Mouse (Mus musculus): ENCODE data around the gene Kcnn1. TPM values are rescaled to one million over a fixed set of nuclear protein-coding genes. Genes with fewer than 3 reads are reported as not detected.

The Kcnn1 gene
- polyA plus RNA-seq, 1 experiment from 2014 or later = 2.9 TPM

DNA sequence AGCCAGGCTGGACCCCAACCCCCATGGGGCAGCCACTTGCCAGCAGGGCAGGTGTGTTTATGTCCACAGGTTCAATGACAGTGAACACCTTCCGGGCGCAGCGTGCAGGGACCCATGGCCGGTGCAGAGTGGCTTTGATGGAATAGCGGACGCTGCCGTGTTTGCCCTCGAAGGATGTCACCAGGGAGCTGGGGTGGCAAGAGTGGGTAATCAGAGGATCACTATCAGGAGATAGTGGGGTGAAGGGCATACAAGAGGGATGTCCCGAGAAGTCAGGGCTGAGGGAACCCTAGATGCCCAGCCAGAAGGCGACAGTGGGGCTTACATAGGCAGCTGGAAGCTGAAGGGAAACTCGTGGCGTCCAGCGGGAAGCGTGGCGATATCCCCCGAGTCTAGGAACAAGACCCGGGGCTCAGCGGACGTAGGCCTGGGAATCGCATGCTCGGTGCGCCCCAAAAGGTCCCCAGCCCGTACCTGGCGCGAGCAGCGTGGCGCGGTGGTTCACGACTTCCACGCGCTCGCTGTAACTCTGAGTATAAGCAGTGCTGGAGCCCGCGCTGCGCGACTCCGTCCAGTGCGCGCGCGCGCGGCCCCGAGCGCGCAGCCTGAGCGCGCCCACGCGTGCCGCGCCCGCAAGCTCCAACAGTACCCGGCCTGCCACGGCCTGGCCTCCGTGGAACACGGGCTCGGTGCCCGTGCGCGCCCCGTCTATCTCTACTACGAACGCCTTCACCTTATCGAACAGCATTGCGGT lies 24.2 kb downstream of the Kcnn1 start:
- no peak for DNase-seq (ENCODE audit: low spot score)
- 5% methylated on average over 23 of the region's 66 CpGs for WGBS

DNA sequence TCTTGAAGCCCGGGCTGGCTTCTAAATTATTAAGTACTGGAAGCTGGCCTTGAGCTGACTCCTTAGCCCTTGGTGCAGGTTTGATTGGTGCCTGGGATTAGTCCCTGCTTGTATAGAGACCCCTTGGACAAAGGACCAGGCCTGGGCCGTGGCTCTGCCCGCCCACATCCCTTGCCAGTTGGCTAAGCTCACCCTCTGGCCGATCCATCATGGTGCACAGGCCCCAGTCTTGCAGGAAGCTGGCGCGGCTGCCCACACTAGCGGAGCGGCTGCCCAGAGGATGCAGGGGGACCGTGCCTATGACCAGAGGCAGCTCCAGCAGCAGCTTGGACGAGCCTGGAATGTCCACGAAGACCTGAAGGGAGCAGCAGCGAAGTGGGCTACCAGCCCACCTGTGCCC lies 26.4 kb downstream of the Kcnn1 start:
- 0 out of 2 replicates have a peak, but pooled peaks cover 12% of the 10 kb centered on the region for H3K36me3 ChIP-seq (ENCODE audit: control insufficient read depth, insufficient read depth, low read length)
- WGBS = 90% methylated on average over 12 of the region's 12 CpGs
- H3K4me1 ChIP-seq (ENCODE audit: control insufficient read depth, insufficient read depth, low read length) = no peaks in the 10 kb centered on the region
- H3K9me3 ChIP-seq (ENCODE audit: control insufficient read depth, low read length) = no peaks in the 10 kb centered on the region
- no peak overlapping the region for H3K27ac ChIP-seq (replicated peaks; ENCODE audit: low read depth, low read length)
- H3K9ac ChIP-seq (ENCODE audit: low read depth, low read length) = no peak overlapping the region
- H3K4me3 ChIP-seq (ENCODE audit: low read depth, low read length) = no peak overlapping the region
- no peak for DNase-seq (ENCODE audit: low spot score)
- H3K27me3 ChIP-seq (replicated peaks; ENCODE audit: control insufficient read depth, insufficient read depth, low read length) = no peaks in the 10 kb centered on the region
- H3K4me2 ChIP-seq (ENCODE audit: low read depth, low read length) = no peak overlapping the region
- no peak for ATAC-seq (ENCODE audit: low read depth)

More for the DNA sequence above, 24.2 kb downstream of the Kcnn1 start:
- Histone ChIP-seq H3K27me3 (replicated peaks; ENCODE audit: control insufficient read depth, insufficient read depth, low read length) (no peaks in the 10 kb centered on the region), H3K9ac (ENCODE audit: low read depth, low read length) (peak overlapping the region; percentile 82), H3K4me3 (ENCODE audit: low read depth, low read length) (peak overlapping the region; percentile 64), H3K9me3 (ENCODE audit: control insufficient read depth, low read length) (no peaks in the 10 kb centered on the region), H3K4me1 (ENCODE audit: control insufficient read depth, insufficient read depth, low read length) (no peaks in the 10 kb centered on the region), H3K4me2 (ENCODE audit: low read depth, low read length) (peak overlapping the region; percentile 83), H3K36me3 (ENCODE audit: control insufficient read depth, insufficient read depth, low read length) (0 out of 2 replicates have a peak, but pooled peaks cover 12% of the 10 kb centered on the region), H3K27ac (replicated peaks; ENCODE audit: low read depth, low read length) (peak overlapping the region; percentile 71)
- peak; percentile 24 for ATAC-seq (ENCODE audit: low read depth)

DNA sequence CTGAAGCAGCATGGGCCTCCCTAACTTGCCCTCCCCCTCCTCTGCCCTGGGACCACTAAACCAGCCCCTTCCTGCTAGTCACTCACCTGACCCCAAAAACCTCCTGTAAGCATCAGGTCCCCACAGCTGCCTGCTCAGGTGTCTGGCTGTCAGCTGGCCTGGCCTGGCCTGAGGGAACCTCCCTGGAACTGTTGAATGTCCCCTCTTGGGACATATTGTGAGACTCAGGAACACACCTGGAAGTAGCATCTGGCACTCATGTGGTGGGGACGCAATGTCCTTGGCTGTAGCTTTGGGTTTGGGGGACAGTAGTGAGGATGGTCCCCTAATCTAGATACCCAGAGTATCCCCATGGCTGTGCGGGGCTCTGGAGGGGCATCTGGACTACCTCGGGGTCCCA lies 29.0 kb downstream of the Kcnn1 start:
- Histone ChIP-seq H3K4me2 (ENCODE audit: low read depth, low read length) (no peak overlapping the region), H3K9ac (ENCODE audit: low read depth, low read length) (no peak overlapping the region), H3K36me3 (ENCODE audit: control insufficient read depth, insufficient read depth, low read length) (0 out of 2 replicates have a peak, but pooled peaks cover 12% of the 10 kb centered on the region), H3K4me3 (ENCODE audit: low read depth, low read length) (no peak overlapping the region), H3K27me3 (replicated peaks; ENCODE audit: control insufficient read depth, insufficient read depth, low read length) (no peaks in the 10 kb centered on the region), H3K27ac (replicated peaks; ENCODE audit: low read depth, low read length) (no peak overlapping the region), H3K9me3 (ENCODE audit: control insufficient read depth, low read length) (no peaks in the 10 kb centered on the region), H3K4me1 (ENCODE audit: control insufficient read depth, insufficient read depth, low read length) (no peaks in the 10 kb centered on the region)
- no peak for DNase-seq (ENCODE audit: low spot score)
- 84% methylated on average over 2 of the region's 3 CpGs for WGBS
- no peak for ATAC-seq (ENCODE audit: low read depth)

DNA sequence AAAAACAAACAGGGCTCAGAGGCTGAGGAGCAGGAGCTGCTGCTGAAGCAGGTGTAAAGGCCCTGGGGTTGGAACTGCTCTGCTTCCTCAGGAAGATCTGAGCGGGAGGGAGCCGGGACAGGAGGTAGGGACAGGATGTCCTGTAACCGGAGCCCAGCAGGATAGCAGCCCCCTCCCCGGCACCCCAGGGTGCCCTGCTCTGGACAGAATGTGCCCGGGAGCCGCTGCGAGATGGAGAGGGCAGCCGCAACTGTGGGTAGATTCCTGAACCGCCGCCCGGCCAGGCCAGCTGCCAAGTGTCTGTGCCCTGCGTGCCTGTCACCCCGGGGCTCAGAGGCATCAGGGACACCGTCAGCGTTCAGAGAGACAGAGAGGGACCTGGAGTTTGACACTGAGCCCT lies 29.5 kb downstream of the Kcnn1 start:
- no peaks in the 10 kb centered on the region for H3K27me3 ChIP-seq (replicated peaks; ENCODE audit: control insufficient read depth, insufficient read depth, low read length)
- no peaks in the 10 kb centered on the region for H3K9me3 ChIP-seq (ENCODE audit: control insufficient read depth, low read length)
- no peak overlapping the region for H3K27ac ChIP-seq (replicated peaks; ENCODE audit: low read depth, low read length)
- H3K4me1 ChIP-seq (ENCODE audit: control insufficient read depth, insufficient read depth, low read length) = no peaks in the 10 kb centered on the region
- peak overlapping the region; percentile 25; the same call in 1 of the 2 replicates for H3K9ac ChIP-seq (ENCODE audit: low read depth, low read length)
- H3K4me2 ChIP-seq (ENCODE audit: low read depth, low read length) = no peak overlapping the region
- H3K36me3 ChIP-seq (ENCODE audit: control insufficient read depth, insufficient read depth, low read length) = 0 out of 2 replicates have a peak, but pooled peaks cover 12% of the 10 kb centered on the region
- no peak overlapping the region for H3K4me3 ChIP-seq (ENCODE audit: low read depth, low read length)
- DNase-seq (ENCODE audit: low spot score) = no peak
- no peak for ATAC-seq (ENCODE audit: low read depth)
- WGBS = 55% methylated on average over 11 of the region's 15 CpGs

- no peak overlapping the region for H3K4me3 ChIP-seq (ENCODE audit: low read depth, low read length)
- no peak for ATAC-seq (ENCODE audit: low read depth)
- no peak overlapping the region for H3K4me2 ChIP-seq (ENCODE audit: low read depth, low read length)
- no peak for DNase-seq (ENCODE audit: low spot score)
- peak overlapping the region; percentile 25; the same call in 1 of the 2 replicates for H3K9ac ChIP-seq (ENCODE audit: low read depth, low read length)
- H3K4me1 ChIP-seq (ENCODE audit: control insufficient read depth, insufficient read depth, low read length) = no peaks in the 10 kb centered on the region
- no peak overlapping the region for H3K27ac ChIP-seq (replicated peaks; ENCODE audit: low read depth, low read length)
- no peaks in the 10 kb centered on the region for H3K27me3 ChIP-seq (replicated peaks; ENCODE audit: control insufficient read depth, insufficient read depth, low read length)
- WGBS = 49% methylated on average over 9 of the region's 9 CpGs
- 0 out of 2 replicates have a peak, but pooled peaks cover 12% of the 10 kb centered on the region for H3K36me3 ChIP-seq (ENCODE audit: control insufficient read depth, insufficient read depth, low read length)
- no peaks in the 10 kb centered on the region for H3K9me3 ChIP-seq (ENCODE audit: control insufficient read depth, low read length)
These were observed 30.0 kb downstream of the Kcnn1 start for GRCm38 (mm10) chr8:70833018-70833482.

DNA sequence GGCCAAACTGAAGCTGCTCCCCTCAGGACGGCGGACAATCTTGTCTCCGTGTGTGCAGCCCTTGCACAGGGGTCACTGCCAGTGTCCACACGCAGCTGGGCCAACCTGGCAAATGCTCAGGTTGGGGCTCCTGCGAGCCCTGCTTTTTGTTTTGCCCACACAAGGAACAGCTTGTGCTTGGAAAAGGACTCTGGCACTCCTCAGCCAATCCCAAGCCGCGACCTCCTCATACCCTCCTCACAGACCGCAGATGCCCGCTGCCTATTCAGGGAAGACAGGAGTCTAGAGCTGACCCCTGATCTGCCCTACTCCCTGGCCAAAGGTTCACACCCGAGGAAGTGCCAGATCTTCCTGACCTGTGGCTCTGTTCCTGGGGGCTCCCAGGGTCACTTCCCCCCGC lies 30.7 kb downstream of the Kcnn1 start:
- 56% methylated on average over 11 of the region's 11 CpGs for WGBS
- ATAC-seq (ENCODE audit: low read depth) (no peak), DNase-seq (ENCODE audit: low spot score) (no peak)
- Histone ChIP-seq H3K27ac (replicated peaks; ENCODE audit: low read depth, low read length) (no peak overlapping the region), H3K9me3 (ENCODE audit: control insufficient read depth, low read length) (no peaks in the 10 kb centered on the region), H3K36me3 (ENCODE audit: control insufficient read depth, insufficient read depth, low read length) (0 out of 2 replicates have a peak, but pooled peaks cover 12% of the 10 kb centered on the region), H3K4me2 (ENCODE audit: low read depth, low read length) (no peak overlapping the region), H3K9ac (ENCODE audit: low read depth, low read length) (no peak overlapping the region), H3K4me3 (ENCODE audit: low read depth, low read length) (no peak overlapping the region), H3K27me3 (replicated peaks; ENCODE audit: control insufficient read depth, insufficient read depth, low read length) (no peaks in the 10 kb centered on the region), H3K4me1 (ENCODE audit: control insufficient read depth, insufficient read depth, low read length) (no peaks in the 10 kb centered on the region)

GRCm38 (mm10) chr8:70831517-70831916 lies 31.5 kb downstream of the Kcnn1 start:
- Histone ChIP-seq H3K4me2 (ENCODE audit: low read depth, low read length) (no peak overlapping the region), H3K36me3 (ENCODE audit: control insufficient read depth, insufficient read depth, low read length) (0 out of 2 replicates have a peak, but pooled peaks cover 12% of the 10 kb centered on the region), H3K4me3 (ENCODE audit: low read depth, low read length) (no peak overlapping the region), H3K4me1 (ENCODE audit: control insufficient read depth, insufficient read depth, low read length) (no peaks in the 10 kb centered on the region), H3K9me3 (ENCODE audit: control insufficient read depth, low read length) (peaks cover 5% of the 10 kb centered on the region; the same call in 1 of the 2 replicates), H3K27ac (replicated peaks; ENCODE audit: low read depth, low read length) (no peak overlapping the region), H3K27me3 (replicated peaks; ENCODE audit: control insufficient read depth, insufficient read depth, low read length) (no peaks in the 10 kb centered on the region), H3K9ac (ENCODE audit: low read depth, low read length) (no peak overlapping the region)
- DNase-seq (ENCODE audit: low spot score) (no peak), ATAC-seq (ENCODE audit: low read depth) (no peak)
- WGBS = 83% methylated on average over 8 of the region's 8 CpGs

DNA sequence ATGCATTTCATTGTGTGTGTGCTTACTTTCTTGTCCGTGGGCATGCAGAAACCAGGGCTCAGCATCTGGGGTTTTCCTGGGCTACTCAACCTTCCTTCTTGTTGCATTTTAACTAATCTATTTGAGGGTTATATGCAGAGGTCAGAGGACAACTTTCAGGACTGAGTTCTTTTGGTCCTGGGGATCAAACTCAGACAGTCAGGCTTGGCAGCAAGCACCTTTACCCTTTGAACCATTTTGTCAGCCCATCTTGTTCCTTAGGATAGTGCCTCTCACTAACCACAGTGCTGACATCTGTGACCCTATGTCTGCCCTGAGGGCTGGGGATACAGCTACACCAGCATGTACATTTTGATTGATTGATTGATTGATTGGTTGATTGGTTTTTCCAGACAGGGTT lies 35.3 kb downstream of the Kcnn1 start:
- 89% methylated on average over 1 of the region's 1 CpGs for WGBS
- Histone ChIP-seq H3K4me2 (ENCODE audit: low read depth, low read length) (no peak overlapping the region), H3K4me1 (ENCODE audit: control insufficient read depth, insufficient read depth, low read length) (no peaks in the 10 kb centered on the region), H3K9me3 (ENCODE audit: control insufficient read depth, low read length) (peaks cover 5% of the 10 kb centered on the region; the same call in 1 of the 2 replicates), H3K4me3 (ENCODE audit: low read depth, low read length) (no peak overlapping the region), H3K27me3 (replicated peaks; ENCODE audit: control insufficient read depth, insufficient read depth, low read length) (no peaks in the 10 kb centered on the region), H3K27ac (replicated peaks; ENCODE audit: low read depth, low read length) (no peak overlapping the region), H3K36me3 (ENCODE audit: control insufficient read depth, insufficient read depth, low read length) (no peaks in the 10 kb centered on the region), H3K9ac (ENCODE audit: low read depth, low read length) (no peak overlapping the region)
- no peak for DNase-seq (ENCODE audit: low spot score)
- ATAC-seq (ENCODE audit: low read depth) = no peak

All from embryonic facial prominence, embryonic 14.5 days (tissue).